Mouse (Mus musculus): ENCODE data around the gene Zkscan6. TPM values are rescaled to one million over a fixed set of nuclear protein-coding genes. Genes with fewer than 3 reads are reported as not detected.

The Zkscan6 gene
- polyA plus RNA-seq (2021; fragmentation: Nextera tagmentation): 11.2 and 12.1 TPM in 2 replicates
- long read RNA-seq, experiment 1, transcript Zkscan6-202 (7 exons, 2,270 nt): major isoform, 9 of 31 reads
- long read RNA-seq, experiment 1, partial matches to known transcripts: 6 of 31 reads
- long read RNA-seq, experiment 1, other reads (novel, unspliced or antisense): 16 of 31 reads
- long read RNA-seq, experiment 2, transcript Zkscan6-202 (7 exons, 2,270 nt): major isoform, 48 of 101 reads
- long read RNA-seq, experiment 2, partial matches to known transcripts: 9 of 101 reads
- long read RNA-seq, experiment 2, other reads (novel, unspliced or antisense): 44 of 101 reads

GRCm38 (mm10) chr11:65806909-65807504, at the start of gene Zkscan6:
TSS of gene Zkscan6 (plus strand) at chr11:65807175.

GRCm38 (mm10) chr11:65788154-65788553, 18.8 kb upstream of the Zkscan6 start, which contains the start of gene Map2k4:
TSS of gene Map2k4 (minus strand) at chr11:65788297.

Other genes with a start within 250 kb of the Zkscan6 start
- gene Map2k4, start 18.9 kb upstream of the Zkscan6 start, polyA plus RNA-seq (2021; fragmentation: Nextera tagmentation): 128 and 165 TPM in 2 replicates